Mouse (Mus musculus) megakaryocyte, embryonic 14.5 days (primary cell): ENCODE results near the gene Cela3b.

Experiments used
- FLI1 ChIP-seq: IDR thresholded peaks from 2 replicates; pipeline ENCODE4 v1.6.1; 2012; ENCODE audit warnings: low read length, inconsistent platforms, mixed read lengths
- GATA1 ChIP-seq: IDR thresholded peaks from 3 replicates; pipeline ENCODE4 v1.6.1; 2012; ENCODE audit warnings: mixed read lengths, low read length, inconsistent platforms, borderline replicate concordance

DNA sequence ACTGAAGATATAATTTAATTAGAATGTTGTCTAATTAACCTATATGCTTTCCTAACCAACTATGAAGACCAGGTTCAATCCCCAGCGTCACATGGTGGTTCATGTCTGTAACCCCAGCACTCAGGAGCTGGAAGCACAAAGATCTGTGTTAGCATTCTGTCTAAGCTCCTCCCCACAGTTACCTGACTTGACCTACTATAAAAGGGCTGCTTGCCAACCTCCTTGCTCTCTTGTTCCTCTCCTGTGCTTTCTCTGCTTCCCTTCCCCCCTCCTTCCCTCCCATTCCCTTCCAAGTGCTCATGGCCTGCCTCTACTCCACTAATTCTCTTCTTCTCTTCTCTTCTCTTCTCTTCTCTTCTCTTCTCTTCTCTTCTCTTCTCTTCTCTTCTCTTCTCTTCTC, 15.4 kb downstream of the Cela3b start:
- TF ChIP-seq GATA1 (no peak), FLI1 (no peak)
